Mouse (Mus musculus): ENCODE data around the gene Kirrel.

DNA sequence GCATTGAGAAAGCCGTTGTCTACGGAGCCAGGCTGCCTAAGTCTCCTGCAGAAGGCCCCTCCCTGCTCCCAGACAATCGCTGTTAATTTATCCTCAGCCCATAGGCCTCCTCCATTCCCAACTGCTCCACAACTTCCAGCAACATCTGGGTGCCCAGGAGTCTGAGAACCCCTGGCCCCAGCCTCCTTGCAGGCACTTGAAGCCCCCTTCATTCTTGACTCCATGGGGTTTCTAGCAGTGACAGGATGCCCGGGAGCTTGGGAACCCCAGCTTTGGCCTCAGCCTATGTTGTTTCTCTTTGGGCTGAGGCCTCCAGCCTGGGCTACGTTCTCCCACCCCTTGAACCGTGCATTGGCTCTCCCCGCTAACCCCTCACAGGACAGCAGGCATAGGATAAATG lies 98.4 kb downstream of the Kirrel start:
- TF ChIP-seq CTCF (IDR thresholded peaks at IDR 0.05; ENCODE audit: low read depth) (no peak), EP300 (optimal IDR thresholded peaks at IDR 0.05) (no peak)

Measured in stomach, postnatal 0 days (tissue).